Mouse (Mus musculus) embryonic fibroblast, embryonic 13.5 days (primary cell): ENCODE measurements around the gene Sppl2c.

Source experiments
- CTCF ChIP-seq: IDR thresholded peaks from 2 replicates; pipeline ENCODE4 v1.5.1; 2011; ENCODE audit warnings: mild to moderate bottlenecking, control low read depth, low read length, moderate library complexity, borderline replicate concordance; ENCODE audit not compliant: insufficient read depth
- POLR2A ChIP-seq: IDR thresholded peaks from 2 replicates; pipeline ENCODE4 v1.6.1; 2011; ENCODE audit warnings: low read depth, mild to moderate bottlenecking, control low read depth, low read length, moderate library complexity

- no peak for TF ChIP-seq CTCF
- TF ChIP-seq POLR2A = no peak
These were observed 25.0 kb upstream of the Sppl2c start for GRCm38 (mm10) chr11:104161153-104161552.
